8 mouse cellular contexts compared by ENCODE assay signal in genomic region chr14:19752276-19752675, GRCm38 (mm10). TPM values are rescaled to one million over a fixed set of nuclear protein-coding genes. Genes with fewer than 3 reads are reported as not detected.
DNase-seq lines count a peak whose midpoint lies in the region; ATAC-seq lines count a peak whose summit lies in the region.

No protein-coding gene starts in this region.

- no peaks in the 10 kb centered on the region for H3K9me3 ChIP-seq in kidney, embryonic 15.5 days (replicated peaks)
- H3K9me3 ChIP-seq in forebrain, embryonic 13.5 days (replicated peaks) = no peaks in the 10 kb centered on the region
- no peaks in the 10 kb centered on the region for H3K9me3 ChIP-seq in limb, embryonic 10.5 days (replicated peaks)
- H3K9me3 ChIP-seq in neural tube, embryonic 15.5 days (replicated peaks) = no peaks in the 10 kb centered on the region

- H3K4me2 ChIP-seq in kidney, embryonic 15.5 days = peak overlapping the region; percentile 92
- H3K4me2 ChIP-seq in forebrain, embryonic 13.5 days = peak overlapping the region; percentile 91
- H3K4me2 ChIP-seq in neural tube, embryonic 15.5 days = peak overlapping the region; percentile 83

- peak overlapping the region; percentile 68 for H3K4me3 ChIP-seq in kidney, embryonic 15.5 days (replicated peaks)
- H3K4me3 ChIP-seq in forebrain, embryonic 13.5 days = peak overlapping the region; percentile 51
- H3K4me3 ChIP-seq in limb, embryonic 10.5 days = peak overlapping the region; percentile 67
- H3K4me3 ChIP-seq in neural tube, embryonic 15.5 days (replicated peaks) = peak overlapping the region; percentile 51

- peaks cover 49% of the 10 kb centered on the region for H3K4me1 ChIP-seq in kidney, embryonic 15.5 days
- peaks cover 23% of the 10 kb centered on the region for H3K4me1 ChIP-seq in forebrain, embryonic 13.5 days
- peaks cover 56% of the 10 kb centered on the region for H3K4me1 ChIP-seq in limb, embryonic 10.5 days
- peaks cover 26% of the 10 kb centered on the region for H3K4me1 ChIP-seq in neural tube, embryonic 15.5 days

- no peak overlapping the region for H3K27ac ChIP-seq in kidney, embryonic 15.5 days
- H3K27ac ChIP-seq in forebrain, embryonic 13.5 days = no peak overlapping the region
- peak overlapping the region; percentile 99 for H3K27ac ChIP-seq in limb, embryonic 10.5 days
- H3K27ac ChIP-seq in neural tube, embryonic 15.5 days (replicated peaks) = no peak overlapping the region

- 0 out of 2 replicates have a peak, but pooled peaks cover 3% of the 10 kb centered on the region for H3K27me3 ChIP-seq in kidney, embryonic 15.5 days
- H3K27me3 ChIP-seq in forebrain, embryonic 13.5 days = peaks cover 38% of the 10 kb centered on the region
- H3K27me3 ChIP-seq in limb, embryonic 10.5 days (ENCODE audit: low read depth, poor library complexity, severe bottlenecking) = no peaks in the 10 kb centered on the region
- H3K27me3 ChIP-seq in neural tube, embryonic 15.5 days (replicated peaks) = peaks cover 31% of the 10 kb centered on the region

- no peak for ATAC-seq in kidney, embryonic 15.5 days (replicated peaks; ENCODE audit: low FRiP score)
- no peak for ATAC-seq in forebrain, embryonic 13.5 days
- no peak for ATAC-seq in neural tube, embryonic 15.5 days (ENCODE audit: low FRiP score)

- H3K36me3 ChIP-seq in kidney, embryonic 15.5 days = peaks cover 17% of the 10 kb centered on the region
- no peaks in the 10 kb centered on the region for H3K36me3 ChIP-seq in forebrain, embryonic 13.5 days (ENCODE audit: poor library complexity, severe bottlenecking)
- H3K36me3 ChIP-seq in limb, embryonic 10.5 days = peaks cover 39% of the 10 kb centered on the region
- H3K36me3 ChIP-seq in neural tube, embryonic 15.5 days = no peaks in the 10 kb centered on the region

- H3K9ac ChIP-seq in kidney, embryonic 15.5 days = peak overlapping the region; percentile 45
- 0 out of 2 replicates have a peak overlapping the region, but pooled peaks have one; percentile 43 for H3K9ac ChIP-seq in forebrain, embryonic 13.5 days
- H3K9ac ChIP-seq in neural tube, embryonic 15.5 days (replicated peaks) = no peak overlapping the region

- intact Hi-C loops in gastrocnemius, postnatal 14 days (cut with DNase I; ENCODE audit: low total_unique reads) = no loop called here
- intact Hi-C loops in left cerebral cortex, postnatal 25 days (cut with DNase I) = loop anchor here (5.0 kb wide), 1 partner anchor 45 kb away; no protein-coding TSS in a partner anchor
- intact Hi-C loops in left cerebral cortex, postnatal 36 days (cut with DNase I) = no loop called here

- no peak for DNase-seq in kidney, adult 11 months
- DNase-seq in limb, embryonic 10.5 days (ENCODE audit: low spot score) = peak; percentile 57
- no peak for DNase-seq in gastrocnemius, postnatal 14 days
- DNase-seq in left cerebral cortex, postnatal 25 days (ENCODE audit: low spot score in 2 of 2) = no peak
- no peak for DNase-seq in left cerebral cortex, postnatal 36 days (ENCODE audit: low spot score in 2 of 2)

- 2% methylated on average over 21 of the region's 21 CpGs for WGBS in kidney, embryonic 15.5 days
- 3% methylated on average over 21 of the region's 21 CpGs for WGBS in forebrain, embryonic 13.5 days
- WGBS in limb, embryonic 10.5 days = 2% methylated on average over 21 of the region's 21 CpGs
- 2% methylated on average over 21 of the region's 21 CpGs for WGBS in neural tube, embryonic 15.5 days

RNA-seq across cellular contexts. Expression of gene Nid2, which starts 1.2 kb away (rescaled TPM):
- 104 and 128 TPM in 2 replicates for polyA plus RNA-seq in kidney, embryonic 15.5 days (2015; fragmentation: Nextera tagmentation; extraction: Ambion mirVana)
- 22.7 and 27.1 TPM in 2 replicates for polyA plus RNA-seq in forebrain, embryonic 13.5 days (2015; fragmentation: Nextera tagmentation; extraction: Ambion mirVana)
- 98.5 TPM in 2 replicates for polyA plus RNA-seq in limb, embryonic 10.5 days (2016; fragmentation: Nextera tagmentation; extraction: Ambion mirVana)
- polyA plus RNA-seq in neural tube, embryonic 15.5 days (2015; fragmentation: Nextera tagmentation; extraction: Ambion mirVana) = 37.9 and 47.4 TPM in 2 replicates
- total RNA-seq in gastrocnemius, postnatal 14 days (2021) = 10 to 100 TPM; 46.5 to 62.5 TPM
- 1 to 10 TPM; 3.0 to 4.7 TPM for total RNA-seq in left cerebral cortex, postnatal 25 days (2021)
- total RNA-seq in left cerebral cortex, postnatal 36 days (2021) = 1 to 10 TPM; 1.9 to 2.5 TPM
